Comparison of ENCODE assay signal across 8 mouse cellular contexts in the genomic region with DNA sequence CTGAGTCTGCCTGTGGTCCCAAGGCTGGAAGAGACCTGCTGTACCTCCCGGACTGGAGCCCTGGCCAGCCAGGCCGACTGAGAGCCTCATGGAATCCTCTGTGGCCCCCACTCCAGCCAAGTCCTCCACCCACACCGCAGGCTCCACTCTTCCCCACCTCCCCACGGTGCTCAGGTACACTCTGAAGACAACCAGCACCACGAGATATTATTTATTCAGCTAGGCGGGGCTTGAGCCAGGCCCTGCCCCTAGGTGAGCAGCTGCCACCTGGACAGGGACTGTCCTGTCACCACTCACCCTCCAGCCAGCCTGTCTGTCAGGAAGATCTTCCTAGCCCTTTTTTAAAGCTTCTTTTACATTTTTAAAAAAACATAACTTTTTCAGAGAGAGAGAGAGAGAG. TPM values are rescaled to one million over a fixed set of nuclear protein-coding genes. Genes with fewer than 3 reads are reported as not detected.
A peak's percentile ranks its signal among the peaks of the same experiment; 100 is the strongest.
DNase-seq lines count a peak whose midpoint lies in the region; ATAC-seq lines count a peak whose summit lies in the region.

No protein-coding gene starts in this region.

- no peaks in the 10 kb centered on the region; the same call in 1 of the 2 replicates for H3K9me3 ChIP-seq in forebrain, embryonic 11.5 days (ENCODE audit: control insufficient read depth, low read length)
- H3K9me3 ChIP-seq in limb, embryonic 15.5 days = no peaks in the 10 kb centered on the region

- ATAC-seq in forebrain, embryonic 11.5 days (replicated peaks; ENCODE audit: low FRiP score) = peak; percentile 37; the same call in 1 of the 2 replicates
- ATAC-seq in limb, embryonic 15.5 days (ENCODE audit: insufficient number of reproducible peaks, low FRiP score, low TSS enrichment, low read depth) = no peak

- peak; percentile 5 for DNase-seq in cerebellum, adult 9-11 months
- DNase-seq in cerebellum, adult 11 months = no peak
- peak; percentile 33 for DNase-seq in A20 (ENCODE audit: low read depth, low spot score)
- DNase-seq in forebrain, embryonic 11.5 days (ENCODE audit: low spot score) = no peak
- no peak for DNase-seq in left cerebral cortex, adult 9 months (ENCODE audit: low spot score in 2 of 2)
- no peak for DNase-seq in kidney, adult 9 months
- no peak for DNase-seq in layer of hippocampus, postnatal 14 days (ENCODE audit: low spot score in 2 of 2)

- H3K4me2 ChIP-seq in forebrain, embryonic 11.5 days (ENCODE audit: low read depth, low read length, severe bottlenecking) = peak overlapping the region; percentile 37; the same call in 1 of the 2 replicates
- H3K4me2 ChIP-seq in limb, embryonic 15.5 days = peak overlapping the region; percentile 81

- WGBS in forebrain, embryonic 11.5 days = 86% methylated on average over 6 of the region's 6 CpGs
- 70% methylated on average over 6 of the region's 6 CpGs for whole genome bisulfite sequencing in limb, embryonic 15.5 days

- H3K36me3 ChIP-seq in forebrain, embryonic 11.5 days (ENCODE audit: control insufficient read depth, insufficient read depth, low read length) = no peaks in the 10 kb centered on the region; the same call in 1 of the 2 replicates
- 0 out of 2 replicates have a peak, but pooled peaks cover 2% of the 10 kb centered on the region for H3K36me3 ChIP-seq in limb, embryonic 15.5 days

- peak overlapping the region; percentile 76 for H3K4me3 ChIP-seq in forebrain, embryonic 11.5 days (ENCODE audit: low read depth, low read length)
- peak overlapping the region; percentile 76 for H3K4me3 ChIP-seq in limb, embryonic 15.5 days

- no peak overlapping the region for H3K9ac ChIP-seq in forebrain, embryonic 11.5 days (ENCODE audit: low read length)
- H3K9ac ChIP-seq in limb, embryonic 15.5 days = no peak overlapping the region

- no peaks in the 10 kb centered on the region for H3K27me3 ChIP-seq in forebrain, embryonic 11.5 days (ENCODE audit: control insufficient read depth, insufficient read depth, low read length)
- H3K27me3 ChIP-seq in limb, embryonic 15.5 days = no peaks in the 10 kb centered on the region

- H3K27ac ChIP-seq in forebrain, embryonic 11.5 days (ENCODE audit: low read depth, low read length) = no peak overlapping the region
- H3K27ac ChIP-seq in limb, embryonic 15.5 days = no peak overlapping the region

- no peaks in the 10 kb centered on the region for H3K4me1 ChIP-seq in forebrain, embryonic 11.5 days (replicated peaks; ENCODE audit: control insufficient read depth, insufficient read depth, low read length)
- peaks cover 14% of the 10 kb centered on the region for H3K4me1 ChIP-seq in limb, embryonic 15.5 days

RNA-seq across cellular contexts. Expression of gene Shcbp1, which starts 1.1 kb away (rescaled TPM):
- polyA plus RNA-seq in forebrain, embryonic 11.5 days (2014; fragmentation: Nextera tagmentation; extraction: Ambion mirVana) = 84.9 and 94.9 TPM in 2 replicates
- 57.6 and 57.7 TPM in 2 replicates for polyA plus RNA-seq in limb, embryonic 15.5 days (2015; fragmentation: Nextera tagmentation; extraction: Ambion mirVana)
- 1 to 10 TPM; 1.3 to 1.4 TPM for total RNA-seq in layer of hippocampus, postnatal 14 days (2021)

Comparison
In these comparisons a context has a peak if more than half of its experiments do, and no peak if none do; other contexts are left out.
1. DNase-seq: peak in cerebellum, adult 9-11 months (single experiment) and A20 (single experiment); none in cerebellum, adult 11 months (single experiment), forebrain, embryonic 11.5 days (single experiment), left cerebral cortex, adult 9 months (0 of 2), kidney, adult 9 months (single experiment) and layer of hippocampus, postnatal 14 days (0 of 2).